Comparison of ENCODE assay signal across 8 mouse cellular contexts in genomic region chr17:33897114-33897794, GRCm38 (mm10). TPM values are rescaled to one million over a fixed set of nuclear protein-coding genes. Genes with fewer than 3 reads are reported as not detected.
DNase-seq lines count a peak whose midpoint lies in the region; TF ChIP-seq lines count a peak whose summit lies in the region.

No protein-coding gene starts in this region.

- H3K79me3 ChIP-seq in C2C12 (ENCODE audit: low read depth) = no peaks in the 10 kb centered on the region

- TF ChIP-seq EP300 in heart, adult 2 months (IDR thresholded peaks at IDR 0.05; ENCODE audit: insufficient read depth, low read depth, low read length) = 0 out of 2 replicates have a peak, but pooled peaks have one; percentile 22

- H3K9me3 ChIP-seq in heart, embryonic 10.5 days = no peaks in the 10 kb centered on the region

- 38% methylated on average over 6 of the region's 6 CpGs for WGBS in heart, adult 2 months
- 41% methylated on average over 6 of the region's 6 CpGs for WGBS in heart, embryonic 10.5 days
- 32% methylated on average over 6 of the region's 6 CpGs for whole genome bisulfite sequencing in large intestine, adult 2 months
- 14% methylated on average over 6 of the region's 6 CpGs for WGBS in small intestine, adult 2 months

- no peak overlapping the region for H3ac ChIP-seq in C2C12 (ENCODE audit: control insufficient read depth, insufficient read length, low read depth)

- no peak overlapping the region for H3K9ac ChIP-seq in heart, adult 2 months (ENCODE audit: low read depth, low read length)

- intact Hi-C loops in heart, adult 2 months (cut with DNase I) = loop anchor here (2.0 to 5.0 kb wide), 2 partner anchors 24 to 85 kb away; no protein-coding TSS in a partner anchor
- intact Hi-C loops in left cerebral cortex, postnatal 10 days (cut with DNase I) = no loop called here

- H3K79me2 ChIP-seq in heart, adult 2 months (replicated peaks; ENCODE audit: control insufficient read depth, insufficient read depth, low read length) = no peaks in the 10 kb centered on the region
- no peaks in the 10 kb centered on the region for H3K79me2 ChIP-seq in C2C12 (ENCODE audit: control insufficient read depth, insufficient read depth)

- H3K4me1 ChIP-seq in heart, adult 2 months (ENCODE audit: control insufficient read depth, insufficient read depth, low read length) = no peaks in the 10 kb centered on the region; the same call in 1 of the 2 replicates
- H3K4me1 ChIP-seq in heart, embryonic 10.5 days = peaks cover 8% of the 10 kb centered on the region
- no peaks in the 10 kb centered on the region for H3K4me1 ChIP-seq in small intestine, adult 2 months (ENCODE audit: control insufficient read depth, insufficient read depth, insufficient read length, low read length)

- no peaks in the 10 kb centered on the region for H3K36me3 ChIP-seq in heart, adult 2 months (ENCODE audit: control insufficient read depth, insufficient read depth, low read length)
- H3K36me3 ChIP-seq in heart, embryonic 10.5 days = no peaks in the 10 kb centered on the region
- H3K36me3 ChIP-seq in C2C12 (ENCODE audit: control insufficient read depth, insufficient read depth) = no peaks in the 10 kb centered on the region
- H3K36me3 ChIP-seq in small intestine, adult 2 months (ENCODE audit: control insufficient read depth, insufficient read depth, low read length) = no peaks in the 10 kb centered on the region

- H3K27me3 ChIP-seq in heart, adult 2 months (ENCODE audit: control insufficient read depth, insufficient read depth, low read length) = no peaks in the 10 kb centered on the region
- H3K27me3 ChIP-seq in heart, embryonic 10.5 days (ENCODE audit: insufficient read depth, poor library complexity, severe bottlenecking) = no peaks in the 10 kb centered on the region
- H3K27me3 ChIP-seq in C2C12 (ENCODE audit: control insufficient read depth, insufficient read depth, insufficient read length) = no peaks in the 10 kb centered on the region
- no peaks in the 10 kb centered on the region for H3K27me3 ChIP-seq in small intestine, adult 2 months (ENCODE audit: control insufficient read depth, insufficient read depth, low read length)

- no peak overlapping the region for H3K4me3 ChIP-seq in heart, adult 2 months
- H3K4me3 ChIP-seq in heart, embryonic 10.5 days = no peak overlapping the region
- H3K4me3 ChIP-seq in C2C12 (ENCODE audit: insufficient read depth, poor library complexity, severe bottlenecking) = no peak overlapping the region
- no peak overlapping the region for H3K4me3 ChIP-seq in small intestine, adult 2 months (ENCODE audit: low read depth, low read length)

- DNase-seq in heart, adult 2 months = no peak
- no peak for DNase-seq in heart, embryonic 10.5 days (ENCODE audit: low spot score)
- peak; percentile 81 for DNase-seq in brain, adult 2 months (ENCODE audit: low read depth, low spot score)
- peak; percentile 55 for DNase-seq in large intestine, adult 2 months (ENCODE audit: low read depth, low spot score)
- no peak for DNase-seq in layer of hippocampus, adult 18-20 months (ENCODE audit: low spot score in 2 of 2)
- DNase-seq in left cerebral cortex, postnatal 10 days (ENCODE audit: extremely low spot score in 1 of 2, low spot score in 2 of 2) = no peak

- TF ChIP-seq POLR2A in heart, adult 2 months (IDR thresholded peaks at IDR 0.05; ENCODE audit: insufficient read depth, low read depth, low read length) = no peak
- TF ChIP-seq POLR2A in small intestine, adult 2 months (IDR thresholded peaks at IDR 0.05; ENCODE audit: low read depth, low read length) = no peak

- no peak overlapping the region for H3K27ac ChIP-seq in heart, adult 2 months
- no peak overlapping the region for H3K27ac ChIP-seq in heart, embryonic 10.5 days
- H3K27ac ChIP-seq in small intestine, adult 2 months (ENCODE audit: insufficient read depth, low read depth, low read length) = no peak overlapping the region

- TF ChIP-seq CTCF in heart, adult 2 months (IDR thresholded peaks at IDR 0.05) = peak; percentile 75
- TF ChIP-seq CTCF in C2C12 (IDR thresholded peaks at IDR 0.05; ENCODE audit: control insufficient read depth, insufficient read depth, insufficient read length) = peak; percentile 25
- TF ChIP-seq CTCF in small intestine, adult 2 months (IDR thresholded peaks at IDR 0.05; ENCODE audit: extremely low read depth, insufficient read length, insufficient replicate concordance, low read depth, low read length) = peak; percentile 58; the same call in 1 of the 2 replicates

TF ChIP-seq in C2C12, 6 proteins besides CTCF, POLR2A, EP300 and RAD21:
- TF ChIP-seq FOSL1 (IDR thresholded peaks at IDR 0.05; ENCODE audit: insufficient read depth, low read length, poor library complexity, severe bottlenecking) (no peak), MAX (IDR thresholded peaks at IDR 0.05) (peak; percentile 36)

RNA-seq across cellular contexts. Expression of gene Kifc1, which starts 6.8 kb away (rescaled TPM):
- under 1 TPM; 0.57 to 0.66 TPM for total RNA-seq in heart, adult 2 months (2021)
- 0.59 and 0.94 TPM in 2 replicates for polyA plus RNA-seq in heart, adult 2 months (2012; rRNA removed)
- 3.6 and 5.2 TPM in 2 replicates for polyA plus RNA-seq in heart, embryonic 10.5 days (2016; fragmentation: Nextera tagmentation; extraction: Ambion mirVana)
- 68.6 TPM for polyA plus RNA-seq in C2C12 (2012; fragmentation: generic; extraction: Trizol)
- 17.1 and 17.6 TPM in 2 replicates for polyA plus RNA-seq in large intestine, adult 2 months (2012; rRNA removed)
- 3.9 and 7.5 TPM in 2 replicates for polyA plus RNA-seq in small intestine, adult 2 months (2012; rRNA removed)
- total RNA-seq in layer of hippocampus, adult 18-20 months (2021) = 1 to 10 TPM; 1.8 to 2.6 TPM
- 1 to 10 TPM; 3.9 to 7.1 TPM for total RNA-seq in left cerebral cortex, postnatal 10 days (2021)

RNA-seq across cellular contexts. Expression of gene Platr17, which starts 7.7 kb away (rescaled TPM):
- not detected for total RNA-seq in heart, adult 2 months (2021)
- polyA plus RNA-seq in heart, adult 2 months (2012; rRNA removed) = not detected in 2 replicates
- 0.28 and 0.73 TPM in 2 replicates for polyA plus RNA-seq in heart, embryonic 10.5 days (2016; fragmentation: Nextera tagmentation; extraction: Ambion mirVana)
- polyA plus RNA-seq in C2C12 (2012; fragmentation: generic; extraction: Trizol) = not detected
- 0.67 TPM in 1 of 2 replicates, not detected in the other for polyA plus RNA-seq in large intestine, adult 2 months (2012; rRNA removed)
- not detected in 2 replicates for polyA plus RNA-seq in small intestine, adult 2 months (2012; rRNA removed)
- under 1 TPM in 1 of 2 experiments, not detected in 1; 0.42 TPM for total RNA-seq in layer of hippocampus, adult 18-20 months (2021)
- total RNA-seq in left cerebral cortex, postnatal 10 days (2021) = 1 to 10 TPM; 1.2 TPM

RNA-seq across cellular contexts. Expression of gene Daxx, which starts 12.0 kb away (rescaled TPM):
- total RNA-seq in heart, adult 2 months (2021) = 10 to 100 TPM; 11.5 to 16.4 TPM
- 18.5 and 20.5 TPM in 2 replicates for polyA plus RNA-seq in heart, adult 2 months (2012; rRNA removed)
- polyA plus RNA-seq in heart, embryonic 10.5 days (2016; fragmentation: Nextera tagmentation; extraction: Ambion mirVana) = 46.6 and 52.9 TPM in 2 replicates
- polyA plus RNA-seq in C2C12 (2012; fragmentation: generic; extraction: Trizol) = 19.3 TPM
- polyA plus RNA-seq in large intestine, adult 2 months (2012; rRNA removed) = 34.1 and 41.0 TPM in 2 replicates
- 20.7 and 48.6 TPM in 2 replicates for polyA plus RNA-seq in small intestine, adult 2 months (2012; rRNA removed)
- total RNA-seq in layer of hippocampus, adult 18-20 months (2021) = 10 to 100 TPM; 29.6 to 32.9 TPM
- 10 to 100 TPM; 26.5 to 28.1 TPM for total RNA-seq in left cerebral cortex, postnatal 10 days (2021)

RNA-seq across cellular contexts. Expression of gene Tapbp, which starts 18.4 kb away (rescaled TPM):
- total RNA-seq in heart, adult 2 months (2021) = 100 to 1,000 TPM in 1 of 2 experiments, 10 to 100 TPM in 1; 98.9 to 124 TPM
- 62.5 and 75.7 TPM in 2 replicates for polyA plus RNA-seq in heart, adult 2 months (2012; rRNA removed)
- 13.9 and 20.5 TPM in 2 replicates for polyA plus RNA-seq in heart, embryonic 10.5 days (2016; fragmentation: Nextera tagmentation; extraction: Ambion mirVana)
- 30.5 TPM for polyA plus RNA-seq in C2C12 (2012; fragmentation: generic; extraction: Trizol)
- polyA plus RNA-seq in large intestine, adult 2 months (2012; rRNA removed) = 203 and 264 TPM in 2 replicates
- 151 and 367 TPM in 2 replicates for polyA plus RNA-seq in small intestine, adult 2 months (2012; rRNA removed)
- 10 to 100 TPM; 38.3 to 38.5 TPM for total RNA-seq in layer of hippocampus, adult 18-20 months (2021)
- 10 to 100 TPM; 33.0 to 34.7 TPM for total RNA-seq in left cerebral cortex, postnatal 10 days (2021)

RNA-seq across cellular contexts. Expression of gene Zbtb22, which starts 18.4 kb away (rescaled TPM):
- total RNA-seq in heart, adult 2 months (2021) = 10 to 100 TPM; 13.7 to 18.8 TPM
- 24.6 and 26.8 TPM in 2 replicates for polyA plus RNA-seq in heart, adult 2 months (2012; rRNA removed)
- polyA plus RNA-seq in heart, embryonic 10.5 days (2016; fragmentation: Nextera tagmentation; extraction: Ambion mirVana) = 16.0 and 17.3 TPM in 2 replicates
- 30.3 TPM for polyA plus RNA-seq in C2C12 (2012; fragmentation: generic; extraction: Trizol)
- 37.1 and 49.3 TPM in 2 replicates for polyA plus RNA-seq in large intestine, adult 2 months (2012; rRNA removed)
- 64.1 and 134 TPM in 2 replicates for polyA plus RNA-seq in small intestine, adult 2 months (2012; rRNA removed)
- total RNA-seq in layer of hippocampus, adult 18-20 months (2021) = 10 to 100 TPM; 34.3 to 34.4 TPM
- total RNA-seq in left cerebral cortex, postnatal 10 days (2021) = 10 to 100 TPM; 35.0 to 35.8 TPM

Comparison
In these comparisons a context has a peak if more than half of its experiments do, and no peak if none do; other contexts are left out.
1. DNase-seq: peak in brain, adult 2 months (single experiment) and large intestine, adult 2 months (single experiment); none in heart, adult 2 months (0 of 2), heart, embryonic 10.5 days (single experiment), layer of hippocampus, adult 18-20 months (0 of 2) and left cerebral cortex, postnatal 10 days (0 of 2).
2. CTCF ChIP-seq: peak in every context shown above with its lines; median percentile 75 in heart, adult 2 months; 58 in small intestine, adult 2 months; 25 in C2C12.